Mouse (Mus musculus): ENCODE results near the gene Pbx1. TPM values are rescaled to one million over a fixed set of nuclear protein-coding genes. Genes with fewer than 3 reads are reported as not detected.

Gene Pbx1
- polyA plus RNA-seq, 1 experiment from 2014 or later: 43.7 TPM

- 47% methylated on average over 1 of the region's 1 CpGs for WGBS
- Histone ChIP-seq H3K36me3 (ENCODE audit: control insufficient read depth, insufficient read depth, low read length) (no peaks in the 10 kb centered on the region), H3K4me2 (ENCODE audit: low read depth, severe bottlenecking) (no peak overlapping the region), H3K9me3 (ENCODE audit: control insufficient read depth, low read length) (no peaks in the 10 kb centered on the region), H3K4me3 (ENCODE audit: low read depth, low read length) (no peak overlapping the region), H3K9ac (ENCODE audit: low read length) (no peak overlapping the region), H3K4me1 (ENCODE audit: control insufficient read depth, insufficient read depth, low read length) (peaks cover 18% of the 10 kb centered on the region), H3K27ac (replicated peaks; ENCODE audit: low read depth, low read length) (peak overlapping the region; percentile 69), H3K27me3 (ENCODE audit: control insufficient read depth, insufficient read depth, low read length) (no peaks in the 10 kb centered on the region)
- DNase-seq (ENCODE audit: low spot score) (no peak), ATAC-seq (ENCODE audit: insufficient number of reproducible peaks, low FRiP score, low TSS enrichment, low read depth) (no peak)
Observed at GRCm38 (mm10) chr1:168230858-168231257, 201.2 kb downstream of the Pbx1 start.

GRCm38 (mm10) chr1:168230134-168230533 is 201.9 kb downstream of the Pbx1 start:
- Histone ChIP-seq H3K4me3 (ENCODE audit: low read depth, low read length) (no peak overlapping the region), H3K4me1 (ENCODE audit: control insufficient read depth, insufficient read depth, low read length) (peaks cover 18% of the 10 kb centered on the region), H3K9ac (ENCODE audit: low read length) (no peak overlapping the region), H3K27me3 (ENCODE audit: control insufficient read depth, insufficient read depth, low read length) (no peaks in the 10 kb centered on the region), H3K36me3 (ENCODE audit: control insufficient read depth, insufficient read depth, low read length) (no peaks in the 10 kb centered on the region), H3K9me3 (ENCODE audit: control insufficient read depth, low read length) (no peaks in the 10 kb centered on the region), H3K4me2 (ENCODE audit: low read depth, severe bottlenecking) (no peak overlapping the region), H3K27ac (replicated peaks; ENCODE audit: low read depth, low read length) (no peak overlapping the region; the same call in 1 of the 2 replicates)
- ATAC-seq (ENCODE audit: insufficient number of reproducible peaks, low FRiP score, low TSS enrichment, low read depth): peak; percentile 83; the same call in 1 of the 2 replicates
- WGBS: 33% methylated on average over 4 of the region's 4 CpGs
- peak; percentile 72 for DNase-seq (ENCODE audit: low spot score)

- Histone ChIP-seq H3K9ac (ENCODE audit: low read length) (no peak overlapping the region), H3K4me3 (ENCODE audit: low read depth, low read length) (no peak overlapping the region), H3K27me3 (ENCODE audit: control insufficient read depth, insufficient read depth, low read length) (no peaks in the 10 kb centered on the region), H3K4me1 (ENCODE audit: control insufficient read depth, insufficient read depth, low read length) (peaks cover 18% of the 10 kb centered on the region), H3K27ac (replicated peaks; ENCODE audit: low read depth, low read length) (no peak overlapping the region), H3K4me2 (ENCODE audit: low read depth, severe bottlenecking) (no peak overlapping the region), H3K9me3 (ENCODE audit: control insufficient read depth, low read length) (no peaks in the 10 kb centered on the region), H3K36me3 (ENCODE audit: control insufficient read depth, insufficient read depth, low read length) (no peaks in the 10 kb centered on the region)
- DNase-seq (ENCODE audit: low spot score): no peak
- 72% methylated on average over 6 of the region's 6 CpGs for whole genome bisulfite sequencing
- no peak for ATAC-seq (ENCODE audit: insufficient number of reproducible peaks, low FRiP score, low TSS enrichment, low read depth)
Observed at GRCm38 (mm10) chr1:168228756-168229526, 203.1 kb downstream of the Pbx1 start.

- Histone ChIP-seq H3K4me2 (ENCODE audit: low read depth, severe bottlenecking) (no peak overlapping the region), H3K27me3 (ENCODE audit: control insufficient read depth, insufficient read depth, low read length) (no peaks in the 10 kb centered on the region), H3K36me3 (ENCODE audit: control insufficient read depth, insufficient read depth, low read length) (no peaks in the 10 kb centered on the region), H3K9me3 (ENCODE audit: control insufficient read depth, low read length) (no peaks in the 10 kb centered on the region), H3K4me1 (ENCODE audit: control insufficient read depth, insufficient read depth, low read length) (peaks cover 20% of the 10 kb centered on the region), H3K9ac (ENCODE audit: low read length) (no peak overlapping the region), H3K27ac (replicated peaks; ENCODE audit: low read depth, low read length) (no peak overlapping the region), H3K4me3 (ENCODE audit: low read depth, low read length) (no peak overlapping the region)
- WGBS: 71% methylated on average over 6 of the region's 6 CpGs
- DNase-seq (ENCODE audit: low spot score): no peak
- no peak for ATAC-seq (ENCODE audit: insufficient number of reproducible peaks, low FRiP score, low TSS enrichment, low read depth)
Observed at GRCm38 (mm10) chr1:168226150-168226549, 205.9 kb downstream of the Pbx1 start.

- H3K4me1 ChIP-seq (ENCODE audit: control insufficient read depth, insufficient read depth, low read length): peaks cover 19% of the 10 kb centered on the region
- no peaks in the 10 kb centered on the region for H3K27me3 ChIP-seq (ENCODE audit: control insufficient read depth, insufficient read depth, low read length)
- DNase-seq (ENCODE audit: low spot score): no peak
- H3K4me3 ChIP-seq (ENCODE audit: low read depth, low read length): no peak overlapping the region
- no peak overlapping the region for H3K4me2 ChIP-seq (ENCODE audit: low read depth, severe bottlenecking)
- WGBS: 86% methylated on average over 7 of the region's 7 CpGs
- no peak for ATAC-seq (ENCODE audit: insufficient number of reproducible peaks, low FRiP score, low TSS enrichment, low read depth)
- no peaks in the 10 kb centered on the region for H3K9me3 ChIP-seq (ENCODE audit: control insufficient read depth, low read length)
- H3K9ac ChIP-seq (ENCODE audit: low read length): no peak overlapping the region
- H3K36me3 ChIP-seq (ENCODE audit: control insufficient read depth, insufficient read depth, low read length): no peaks in the 10 kb centered on the region
- H3K27ac ChIP-seq (replicated peaks; ENCODE audit: low read depth, low read length): no peak overlapping the region
Observed at GRCm38 (mm10) chr1:168225595-168226127, 206.4 kb downstream of the Pbx1 start.

- no peak overlapping the region for H3K4me3 ChIP-seq (ENCODE audit: low read depth, low read length)
- no peak overlapping the region for H3K9ac ChIP-seq (ENCODE audit: low read length)
- no peak for DNase-seq (ENCODE audit: low spot score)
- H3K27ac ChIP-seq (replicated peaks; ENCODE audit: low read depth, low read length): no peak overlapping the region
- no peaks in the 10 kb centered on the region for H3K27me3 ChIP-seq (ENCODE audit: control insufficient read depth, insufficient read depth, low read length)
- peaks cover 15% of the 10 kb centered on the region for H3K4me1 ChIP-seq (ENCODE audit: control insufficient read depth, insufficient read depth, low read length)
- H3K36me3 ChIP-seq (ENCODE audit: control insufficient read depth, insufficient read depth, low read length): no peaks in the 10 kb centered on the region
- no peaks in the 10 kb centered on the region for H3K9me3 ChIP-seq (ENCODE audit: control insufficient read depth, low read length)
- 88% methylated on average over 5 of the region's 5 CpGs for WGBS
- no peak for ATAC-seq (ENCODE audit: insufficient number of reproducible peaks, low FRiP score, low TSS enrichment, low read depth)
- no peak overlapping the region for H3K4me2 ChIP-seq (ENCODE audit: low read depth, severe bottlenecking)
Observed at GRCm38 (mm10) chr1:168224218-168224617, 207.9 kb downstream of the Pbx1 start.

- Histone ChIP-seq H3K36me3 (ENCODE audit: control insufficient read depth, insufficient read depth, low read length) (no peaks in the 10 kb centered on the region), H3K27me3 (ENCODE audit: control insufficient read depth, insufficient read depth, low read length) (no peaks in the 10 kb centered on the region), H3K9ac (ENCODE audit: low read length) (no peak overlapping the region), H3K27ac (replicated peaks; ENCODE audit: low read depth, low read length) (no peak overlapping the region), H3K4me2 (ENCODE audit: low read depth, severe bottlenecking) (no peak overlapping the region), H3K4me3 (ENCODE audit: low read depth, low read length) (no peak overlapping the region), H3K4me1 (ENCODE audit: control insufficient read depth, insufficient read depth, low read length) (peaks cover 8% of the 10 kb centered on the region), H3K9me3 (ENCODE audit: control insufficient read depth, low read length) (no peaks in the 10 kb centered on the region)
- 95% methylated on average over 7 of the region's 7 CpGs for WGBS
- ATAC-seq (ENCODE audit: insufficient number of reproducible peaks, low FRiP score, low TSS enrichment, low read depth) (no peak), DNase-seq (ENCODE audit: low spot score) (no peak)
Observed at GRCm38 (mm10) chr1:168222794-168223193, 209.3 kb downstream of the Pbx1 start.

GRCm38 (mm10) chr1:168221071-168221521 is 211.0 kb downstream of the Pbx1 start:
- no peak for ATAC-seq (ENCODE audit: insufficient number of reproducible peaks, low FRiP score, low TSS enrichment, low read depth)
- H3K27me3 ChIP-seq (ENCODE audit: control insufficient read depth, insufficient read depth, low read length): no peaks in the 10 kb centered on the region
- H3K9me3 ChIP-seq (ENCODE audit: control insufficient read depth, low read length): no peaks in the 10 kb centered on the region
- no peaks in the 10 kb centered on the region for H3K36me3 ChIP-seq (ENCODE audit: control insufficient read depth, insufficient read depth, low read length)
- H3K27ac ChIP-seq (replicated peaks; ENCODE audit: low read depth, low read length): no peak overlapping the region
- no peak overlapping the region for H3K9ac ChIP-seq (ENCODE audit: low read length)
- H3K4me3 ChIP-seq (ENCODE audit: low read depth, low read length): no peak overlapping the region
- H3K4me1 ChIP-seq (ENCODE audit: control insufficient read depth, insufficient read depth, low read length): peaks cover 12% of the 10 kb centered on the region
- no peak overlapping the region for H3K4me2 ChIP-seq (ENCODE audit: low read depth, severe bottlenecking)
- 71% methylated on average over 14 of the region's 14 CpGs for WGBS
- no peak for DNase-seq (ENCODE audit: low spot score)
